8 mouse cellular contexts compared by ENCODE assay signal in genomic region chr9:50774991-50775612, GRCm38 (mm10). TPM values are rescaled to one million over a fixed set of nuclear protein-coding genes. Genes with fewer than 3 reads are reported as not detected.
A peak's percentile ranks its signal among the peaks of the same experiment; 100 is the strongest.
DNase-seq lines count a peak whose midpoint lies in the region; ATAC-seq and TF ChIP-seq lines count a peak whose summit lies in the region.

Gene Alg9 (plus strand): TSS chr9:50775019.
Gene 1110032A03Rik (minus strand): TSS chr9:50775520.

- TF ChIP-seq CTCF in layer of hippocampus, adult 2 months (conservative IDR thresholded peaks at IDR 0.05): 0 out of 2 replicates have a peak, but pooled peaks have one; percentile 16
- no peak for TF ChIP-seq CTCF in lung, embryonic 14.5 days (IDR thresholded peaks at IDR 0.05; ENCODE audit: low read depth)
- no peak for TF ChIP-seq CTCF in olfactory bulb, adult 2 months (IDR thresholded peaks at IDR 0.05; ENCODE audit: insufficient read depth, low read depth, low read length)
- no peak for TF ChIP-seq CTCF in thymus, adult 2 months (IDR thresholded peaks at IDR 0.05; ENCODE audit: borderline replicate concordance, control insufficient read depth, extremely low read depth, insufficient read depth, low read length, poor library complexity)

- peak within 1 kb of the TSS; percentile 75 for H3K4me2 ChIP-seq in forebrain, embryonic 16.5 days (ENCODE audit: low read length)
- H3K4me2 ChIP-seq in lung, embryonic 14.5 days: peak within 1 kb of the TSS; percentile 87

- peak; percentile 91 for ATAC-seq in forebrain, embryonic 16.5 days
- peak; percentile 82 for ATAC-seq in lung, embryonic 14.5 days (ENCODE audit: insufficient read depth)

- peak within 1 kb of the TSS; percentile 93 for H3K9ac ChIP-seq in forebrain, embryonic 16.5 days (replicated peaks; ENCODE audit: low read depth, low read length)
- H3K9ac ChIP-seq in lung, embryonic 14.5 days: peak within 1 kb of the TSS; percentile 88

- TF ChIP-seq POLR2A in olfactory bulb, adult 2 months (IDR thresholded peaks at IDR 0.05; ENCODE audit: insufficient read depth, low read depth, low read length): no peak
- peak; percentile 35; the same call in 1 of the 2 replicates for TF ChIP-seq POLR2A in thymus, adult 2 months (IDR thresholded peaks at IDR 0.05; ENCODE audit: control insufficient read depth, extremely low read depth, insufficient read depth, low read length, poor library complexity)

- H3K27ac ChIP-seq in forebrain, embryonic 16.5 days (ENCODE audit: low read length): peak within 1 kb of the TSS; percentile 91
- H3K27ac ChIP-seq in layer of hippocampus, adult 2 months: peak within 1 kb of the TSS; percentile 90
- H3K27ac ChIP-seq in lung, embryonic 14.5 days (ENCODE audit: low read depth): peak within 1 kb of the TSS; percentile 87
- peak within 1 kb of the TSS; percentile 66 for H3K27ac ChIP-seq in olfactory bulb, adult 2 months (ENCODE audit: insufficient read depth, low read depth, low read length)
- peak within 1 kb of the TSS; percentile 0; the same call in 1 of the 2 replicates for H3K27ac ChIP-seq in thymus, adult 2 months (ENCODE audit: control insufficient read depth, insufficient read depth, low read length)

- no peaks in the 10 kb centered on the region for H3K9me3 ChIP-seq in forebrain, embryonic 16.5 days (ENCODE audit: control insufficient read depth, low read length)
- no peaks in the 10 kb centered on the region for H3K9me3 ChIP-seq in lung, embryonic 14.5 days (ENCODE audit: low read depth, low read length)

- WGBS in forebrain, embryonic 16.5 days: under 1% methylated on average over 51 of the region's 51 CpGs
- under 1% methylated on average over 50 of the region's 51 CpGs for WGBS in lung, embryonic 14.5 days
- WGBS in olfactory bulb, adult 2 months: under 1% methylated on average over 49 of the region's 51 CpGs
- WGBS in thymus, adult 2 months: under 1% methylated on average over 51 of the region's 51 CpGs

- H3K4me3 ChIP-seq in forebrain, embryonic 16.5 days (replicated peaks; ENCODE audit: low read length): peak within 1 kb of the TSS; percentile 94
- H3K4me3 ChIP-seq in layer of hippocampus, adult 2 months: peak within 1 kb of the TSS; percentile 71
- peak within 1 kb of the TSS; percentile 90 for H3K4me3 ChIP-seq in lung, embryonic 14.5 days (ENCODE audit: low read depth, low read length)
- H3K4me3 ChIP-seq in olfactory bulb, adult 2 months (ENCODE audit: insufficient read depth, low read depth, low read length): peak within 1 kb of the TSS; percentile 84
- peak within 1 kb of the TSS; percentile 91 for H3K4me3 ChIP-seq in thymus, adult 2 months (ENCODE audit: control insufficient read depth, insufficient read depth, low read length)

- peak; percentile 84 for DNase-seq in ES-CJ7 (ENCODE audit: low read depth, low spot score)
- DNase-seq in cerebellum, adult 11-12 months: peak; percentile 86
- peak; percentile 91 to 93 for DNase-seq in heart, postnatal 36 days
- DNase-seq in layer of hippocampus, adult 2 months (ENCODE audit: low spot score in 2 of 2): peak; percentile 81 to 91
- peak; percentile 95 for DNase-seq in lung, embryonic 14.5 days
- DNase-seq in thymus, adult 2 months: peak; percentile 90

- intact Hi-C loops in heart, postnatal 36 days (cut with DNase I): no loop called here

- no peaks in the 10 kb centered on the region for H3K27me3 ChIP-seq in forebrain, embryonic 16.5 days (replicated peaks; ENCODE audit: control insufficient read depth, insufficient read depth, low read length)
- no peaks in the 10 kb centered on the region for H3K27me3 ChIP-seq in lung, embryonic 14.5 days (ENCODE audit: insufficient read depth, low read length)
- no peaks in the 10 kb centered on the region for H3K27me3 ChIP-seq in thymus, adult 2 months (ENCODE audit: control insufficient read depth, insufficient read depth, low read length)

- 0 out of 2 replicates have a peak, but pooled peaks cover 2% of the 10 kb centered on the region for H3K36me3 ChIP-seq in forebrain, embryonic 16.5 days (ENCODE audit: control insufficient read depth, insufficient read depth)
- peaks cover 37% of the 10 kb centered on the region for H3K36me3 ChIP-seq in lung, embryonic 14.5 days (ENCODE audit: insufficient read depth)
- no peaks in the 10 kb centered on the region for H3K36me3 ChIP-seq in thymus, adult 2 months (ENCODE audit: control insufficient read depth, insufficient read depth, low read length)

- H3K4me1 ChIP-seq in forebrain, embryonic 16.5 days (replicated peaks; ENCODE audit: control insufficient read depth, insufficient read depth, low read length): peaks cover 18% of the 10 kb centered on the region
- H3K4me1 ChIP-seq in lung, embryonic 14.5 days (ENCODE audit: insufficient read depth): no peaks in the 10 kb centered on the region
- H3K4me1 ChIP-seq in olfactory bulb, adult 2 months (ENCODE audit: control insufficient read depth, insufficient read depth, low read length): no peaks in the 10 kb centered on the region
- 0 out of 2 replicates have a peak, but pooled peaks cover 2% of the 10 kb centered on the region for H3K4me1 ChIP-seq in thymus, adult 2 months (replicated peaks; ENCODE audit: control insufficient read depth, insufficient read depth, low read length)

RNA-seq across cellular contexts. Expression of gene Alg9, which starts in this region (rescaled TPM):
- polyA plus RNA-seq in forebrain, embryonic 16.5 days (2015; fragmentation: Nextera tagmentation; extraction: Ambion mirVana): 51.0 and 54.1 TPM in 2 replicates
- 1 to 10 TPM; 8.9 to 10.0 TPM for total RNA-seq in heart, postnatal 36 days (2021)
- 10 to 100 TPM; 29.0 to 31.1 TPM for total RNA-seq in layer of hippocampus, adult 2 months (2021)
- 39.5 and 43.7 TPM in 2 replicates for polyA plus RNA-seq in lung, embryonic 14.5 days (2014; fragmentation: Nextera tagmentation; extraction: Ambion mirVana)
- polyA plus RNA-seq in olfactory bulb, adult 2 months (2012; ENCODE audit: insufficient read depth, insufficient read length, low replicate concordance, missing spikeins): not detected in 2 replicates
- 23.2 and 23.4 TPM in 2 replicates for polyA plus RNA-seq in thymus, adult 2 months (2012; rRNA removed)

RNA-seq across cellular contexts. Expression of gene 1110032A03Rik, which starts in this region (rescaled TPM):
- polyA plus RNA-seq in forebrain, embryonic 16.5 days (2015; fragmentation: Nextera tagmentation; extraction: Ambion mirVana): 52.5 and 56.1 TPM in 2 replicates
- 10 to 100 TPM in 1 of 2 experiments, 1 to 10 TPM in 1; 8.8 to 11.9 TPM for total RNA-seq in heart, postnatal 36 days (2021)
- 10 to 100 TPM; 29.6 to 30.2 TPM for total RNA-seq in layer of hippocampus, adult 2 months (2021)
- 29.1 and 30.3 TPM in 2 replicates for polyA plus RNA-seq in lung, embryonic 14.5 days (2014; fragmentation: Nextera tagmentation; extraction: Ambion mirVana)
- not detected in 2 replicates for polyA plus RNA-seq in olfactory bulb, adult 2 months (2012; ENCODE audit: insufficient read depth, insufficient read length, low replicate concordance, missing spikeins)
- polyA plus RNA-seq in thymus, adult 2 months (2012; rRNA removed): 20.0 and 22.4 TPM in 2 replicates

Comparison
In these comparisons a context has a peak if more than half of its experiments do, and no peak if none do; other contexts are left out.
1. Peak in every context shown above with its lines: DNase-seq, ATAC-seq, H3K4me3 ChIP-seq and H3K27ac ChIP-seq.
2. RNA of gene Alg9 (polyA plus RNA-seq): 51.0 to 54.1 TPM in forebrain, embryonic 16.5 days, 39.5 to 43.7 TPM in lung, embryonic 14.5 days and 23.2 to 23.4 TPM in thymus, adult 2 months; not detected in olfactory bulb, adult 2 months; every median in the first group is over 10 times any median in the second.
3. RNA of gene 1110032A03Rik (polyA plus RNA-seq): 52.5 to 56.1 TPM in forebrain, embryonic 16.5 days, 29.1 to 30.3 TPM in lung, embryonic 14.5 days and 20.0 to 22.4 TPM in thymus, adult 2 months; not detected in olfactory bulb, adult 2 months; every median in the first group is over 10 times any median in the second.
4. H3K27ac ChIP-seq: peak in every context shown above with its lines; median percentile 91 in forebrain, embryonic 16.5 days; 90 in layer of hippocampus, adult 2 months; 87 in lung, embryonic 14.5 days; 66 in olfactory bulb, adult 2 months; 0 in thymus, adult 2 months.